Mouse (Mus musculus) embryonic fibroblast, embryonic 13.5 days (primary cell): Measurements from ENCODE around the gene Il1rl2.

Experiments
- CTCF ChIP-seq: IDR thresholded peaks from 2 replicates; pipeline ENCODE4 v1.5.1; 2011; ENCODE audit warnings: mild to moderate bottlenecking, control low read depth, low read length, moderate library complexity, borderline replicate concordance; ENCODE audit not compliant: insufficient read depth
- POLR2A ChIP-seq: IDR thresholded peaks from 2 replicates; pipeline ENCODE4 v1.6.1; 2011; ENCODE audit warnings: low read depth, mild to moderate bottlenecking, control low read depth, low read length, moderate library complexity

DNA sequence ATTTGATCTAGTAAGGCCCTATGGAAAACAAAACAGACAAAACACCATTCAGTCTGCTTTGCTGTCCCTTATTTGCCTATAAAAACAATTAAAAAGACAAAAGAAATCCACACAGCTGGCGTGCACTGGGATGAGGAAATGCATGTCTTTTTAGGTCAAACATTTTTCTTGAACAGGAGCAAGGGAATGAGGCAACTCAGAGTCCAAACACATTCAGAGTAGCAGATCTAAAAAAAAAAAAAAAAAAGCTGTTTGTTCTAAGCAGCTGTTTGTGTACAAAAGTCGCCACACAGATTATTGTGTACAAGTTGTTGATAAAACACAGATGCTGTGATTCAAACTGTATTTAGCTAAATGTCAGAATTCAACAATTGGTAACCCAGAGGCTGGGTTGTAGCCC, 33.5 kb downstream of the Il1rl2 start:
- TF ChIP-seq POLR2A (no peak), CTCF (no peak)
